Mouse (Mus musculus) MEL (cell line): ENCODE data around the gene Cdkn2aipnl. TPM values are rescaled to one million over a fixed set of nuclear protein-coding genes. Genes with fewer than 3 reads are reported as not detected.

Source experiments
- DNase-seq: peaks from one replicate; pipeline ENCODE4 v3.0.0; 2011; ENCODE audit warnings: low read depth, low spot score
- H3K27ac ChIP-seq: 2 replicates; pipeline ENCODE4 v1.5.1; 2012; ENCODE audit warnings: low read depth, mild to moderate bottlenecking, control low read depth, low read length, moderate library complexity; ENCODE audit not compliant: control insufficient read depth
- H3K27me3 ChIP-seq, 2 experiments: fragments of 150-350 bp in 1 of 2; sonication (generic) in 1 of 2; 2 replicates each; pipeline ENCODE4 v1.6.1; 2012; ENCODE audit warnings: low read length in 2 of 2, mild to moderate bottlenecking in 2 of 2, improper control_type of control experiment in 1 of 2, moderate library complexity in 1 of 2; ENCODE audit not compliant: insufficient read depth in 2 of 2, control insufficient read depth in 1 of 2
- H3K36me3 ChIP-seq, 2 experiments: 2 replicates each; pipeline ENCODE4 v1.6.1; 2012 to 2014; ENCODE audit warnings: low read length in 2 of 2, improper control_type of control experiment in 1 of 2, inconsistent platforms in 1 of 2, mild to moderate bottlenecking in 1 of 2; ENCODE audit not compliant: insufficient read depth in 2 of 2, control insufficient read depth in 1 of 2
- H3K4me1 ChIP-seq, 2 experiments: fragments of 150-350 bp in 1 of 2; sonication (generic) in 1 of 2; 2 replicates each; pipeline ENCODE4 v1.6.1; 2012; ENCODE audit warnings: low read length in 2 of 2, improper control_type of control experiment in 1 of 2, mild to moderate bottlenecking in 1 of 2; ENCODE audit not compliant: insufficient read depth in 2 of 2, control insufficient read depth in 1 of 2
- H3K4me3 ChIP-seq, 2 experiments: fragments of 150-350 bp in 1 of 2; sonication (generic) in 1 of 2; 2 replicates each; pipeline ENCODE4 v1.5.1; 2012; ENCODE audit warnings: low read depth in 2 of 2, low read length in 2 of 2, mild to moderate bottlenecking in 2 of 2, moderate library complexity in 2 of 2, control low read depth in 1 of 2, improper control_type of control experiment in 1 of 2; ENCODE audit not compliant: control insufficient read depth in 1 of 2, insufficient read depth in 1 of 2
- H3K79me2 ChIP-seq: 2 replicates; pipeline ENCODE4 v1.6.1; 2012; ENCODE audit warnings: mild to moderate bottlenecking, low read length, moderate library complexity; ENCODE audit not compliant: control insufficient read depth, poor library complexity, insufficient read depth
- H3K9ac ChIP-seq: 2 replicates; pipeline ENCODE4 v1.6.1; 2012; ENCODE audit warnings: low read depth, mild to moderate bottlenecking, control low read depth, low read length, moderate library complexity; ENCODE audit not compliant: control insufficient read depth, poor library complexity, severe bottlenecking
- H3K9me3 ChIP-seq: fragments of 150-350 bp; sonication (generic); replicated peaks from 2 replicates; pipeline ENCODE4 v1.6.1; 2012; ENCODE audit warnings: mild to moderate bottlenecking, low read length, improper control_type of control experiment, moderate library complexity; ENCODE audit not compliant: insufficient read depth
- BHLHE40 ChIP-seq: IDR thresholded peaks from 2 replicates; pipeline ENCODE4 v1.6.1; 2012; ENCODE audit warnings: low read depth, mild to moderate bottlenecking, inconsistent platforms, low read length, improper control_type of control experiment, borderline replicate concordance
- CTCF ChIP-seq, 3 experiments: IDR thresholded peaks in 2 of 3; conservative IDR thresholded peaks in 1 of 3; 2 replicates each; pipeline ENCODE4 v1.5.1; 2011 to 2012; ENCODE audit warnings: low read length in 3 of 3, low read depth in 2 of 3, mild to moderate bottlenecking in 2 of 3, improper control_type of control experiment in 1 of 3, inconsistent platforms in 1 of 3, mixed read lengths in 1 of 3, moderate library complexity in 1 of 3; ENCODE audit not compliant: control insufficient read depth in 1 of 3, insufficient read depth in 1 of 3, poor library complexity in 1 of 3, severe bottlenecking in 1 of 3
- E2F4 ChIP-seq: IDR thresholded peaks from 2 replicates; pipeline ENCODE4 v1.6.1; 2011; ENCODE audit warnings: low read depth, low read length, improper control_type of control experiment, borderline replicate concordance
- ELF1 ChIP-seq: IDR thresholded peaks from 2 replicates; pipeline ENCODE4 v1.6.1; 2014; ENCODE audit warnings: low read depth, mild to moderate bottlenecking, inconsistent platforms, low read length, improper control_type of control experiment, moderate library complexity
- ETS1 ChIP-seq: IDR thresholded peaks from 2 replicates; pipeline ENCODE4 v1.6.1; 2012; ENCODE audit warnings: low read depth, mild to moderate bottlenecking, inconsistent platforms, low read length, improper control_type of control experiment, moderate library complexity
- GABPA ChIP-seq: IDR thresholded peaks from 2 replicates; pipeline ENCODE4 v1.6.1; 2012; ENCODE audit warnings: low read depth, mild to moderate bottlenecking, inconsistent platforms, low read length, improper control_type of control experiment, moderate library complexity
- JUND ChIP-seq: IDR thresholded peaks from 2 replicates; pipeline ENCODE4 v1.6.1; 2011; ENCODE audit warnings: low read depth, mild to moderate bottlenecking, improper control_type of control experiment, low read length
- KAT2A ChIP-seq: conservative IDR thresholded peaks from 2 replicates; pipeline ENCODE4 v1.6.1; 2012; ENCODE audit warnings: low read depth, low read length, improper control_type of control experiment, inconsistent platforms
- MXI1 ChIP-seq: IDR thresholded peaks from 2 replicates; pipeline ENCODE4 v1.6.1; 2011; ENCODE audit warnings: mild to moderate bottlenecking, low read depth, low read length, improper control_type of control experiment
- MYB ChIP-seq: IDR thresholded peaks from 2 replicates; pipeline ENCODE4 v1.6.1; 2011; ENCODE audit warnings: mild to moderate bottlenecking, low read depth, low read length, improper control_type of control experiment
- NRF1 ChIP-seq: IDR thresholded peaks from 2 replicates; pipeline ENCODE4 v1.6.1; 2014; ENCODE audit warnings: low read depth, mild to moderate bottlenecking, inconsistent platforms, low read length, improper control_type of control experiment, moderate library complexity; ENCODE audit not compliant: poor library complexity, insufficient read depth, severe bottlenecking
- POLR2AphosphoS2 ChIP-seq: IDR thresholded peaks from 2 replicates; pipeline ENCODE4 v1.6.1; 2011; ENCODE audit warnings: low read length, improper control_type of control experiment
- RAD21 ChIP-seq: IDR thresholded peaks from 2 replicates; pipeline ENCODE4 v1.6.1; 2011; ENCODE audit warnings: mild to moderate bottlenecking, low read depth, low read length, improper control_type of control experiment
- TBP ChIP-seq: IDR thresholded peaks from 2 replicates; pipeline ENCODE4 v1.8.0; 2011; ENCODE audit warnings: low read depth, low read length, improper control_type of control experiment
- UBTF ChIP-seq: IDR thresholded peaks from 2 replicates; pipeline ENCODE4 v1.6.1; 2012; ENCODE audit warnings: low read depth, mild to moderate bottlenecking, inconsistent platforms, low read length, improper control_type of control experiment, moderate library complexity, borderline replicate concordance; ENCODE audit not compliant: insufficient read depth
- polyA plus RNA-seq, 2 experiments: library from polyadenylated mRNA; stranded (reverse) in 1 of 2; unstranded in 1 of 2; fragments of >175 nt in 1 of 2; fragments of >200 nt in 1 of 2; gene quantifications; 2 replicates each; pipeline versions ENCODE4 v1.2.1 to v1.2.4; 2012; ENCODE audit warnings: low replicate concordance in 2 of 2, low read depth in 1 of 2; ENCODE audit not compliant: insufficient read length in 2 of 2, insufficient read depth in 1 of 2, missing spikeins in 1 of 2
- total RNA-seq: library from RNA; depleted of rRNA; stranded (reverse); fragments of 300-350 nt; gene quantifications from 2 replicates; pipeline ENCODE4 v1.2.3, GENCODE M21; 2012

Cdkn2aipnl gene
- total and polyA plus RNA-seq, 3 experiments, result 74.5 to 111 TPM; not detected in 1

DNA sequence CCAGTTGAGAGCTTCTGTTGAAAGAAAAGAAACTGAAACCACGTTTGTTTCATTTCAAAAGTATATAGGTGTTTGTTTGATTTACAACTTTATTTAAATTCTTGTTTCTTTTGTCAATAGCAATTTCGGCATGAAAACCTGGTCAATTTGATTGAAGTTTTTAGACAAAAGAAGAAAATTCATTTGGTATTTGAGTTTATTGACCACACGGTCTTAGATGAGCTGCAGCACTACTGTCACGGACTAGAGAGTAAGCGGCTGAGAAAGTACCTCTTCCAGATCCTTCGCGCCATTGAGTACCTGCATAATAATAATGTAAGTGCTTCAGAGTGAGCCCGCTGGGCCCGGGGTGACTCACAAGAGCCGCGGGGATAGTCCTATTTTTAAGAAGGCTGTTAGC lies 43.5 kb downstream of the Cdkn2aipnl start:
- H3K79me2 ChIP-seq, result no peaks in the 10 kb centered on the region
- no peak overlapping the region for H3K27ac ChIP-seq
- no peak overlapping the region for H3K9ac ChIP-seq
- H3K36me3 ChIP-seq, result no peaks in the 10 kb centered on the region
- H3K4me1 ChIP-seq, result no peaks in the 10 kb centered on the region
- H3K4me3 ChIP-seq, result no peak overlapping the region
- TF ChIP-seq NRF1 (no peak), RAD21 (no peak), KAT2A (no peak), TBP (no peak), ELF1 (no peak), POLR2AphosphoS2 (no peak), CTCF (IDR thresholded peaks at IDR 0.05 in 2 of 3, conservative IDR thresholded peaks at IDR 0.05 in 1 of 3; ENCODE audit: control insufficient read depth in 1 of 3, insufficient read depth in 1 of 3, low read depth in 2 of 3, low read length in 3 of 3, poor library complexity in 1 of 3, severe bottlenecking in 1 of 3) (no peak), E2F4 (no peak), MXI1 (no peak), JUND (no peak), GABPA (no peak)
- no peak for DNase-seq
- H3K9me3 ChIP-seq, result no peaks in the 10 kb centered on the region
- H3K27me3 ChIP-seq, result no peaks in the 10 kb centered on the region

- no peaks in the 10 kb centered on the region for H3K79me2 ChIP-seq
- H3K4me3 ChIP-seq, result no peak overlapping the region
- DNase-seq, result no peak
- H3K9me3 ChIP-seq, result no peaks in the 10 kb centered on the region
- TF ChIP-seq JUND (no peak), UBTF (no peak), ELF1 (no peak), MYB (no peak), ETS1 (no peak), BHLHE40 (no peak), POLR2AphosphoS2 (no peak)
- H3K9ac ChIP-seq, result no peak overlapping the region
- peaks cover 0 to 3% of the 10 kb centered on the region in 2 experiments; a peak in 1 of 4 replicates for H3K4me1 ChIP-seq
- no peaks in the 10 kb centered on the region for H3K36me3 ChIP-seq
- H3K27ac ChIP-seq, result no peak overlapping the region
- no peaks in the 10 kb centered on the region for H3K27me3 ChIP-seq
Measured at GRCm38 (mm10) chr11:52011541-52011940, 44.1 kb downstream of the Cdkn2aipnl start.
